Mouse (Mus musculus): ENCODE measurements around the gene Krt10.

DNA sequence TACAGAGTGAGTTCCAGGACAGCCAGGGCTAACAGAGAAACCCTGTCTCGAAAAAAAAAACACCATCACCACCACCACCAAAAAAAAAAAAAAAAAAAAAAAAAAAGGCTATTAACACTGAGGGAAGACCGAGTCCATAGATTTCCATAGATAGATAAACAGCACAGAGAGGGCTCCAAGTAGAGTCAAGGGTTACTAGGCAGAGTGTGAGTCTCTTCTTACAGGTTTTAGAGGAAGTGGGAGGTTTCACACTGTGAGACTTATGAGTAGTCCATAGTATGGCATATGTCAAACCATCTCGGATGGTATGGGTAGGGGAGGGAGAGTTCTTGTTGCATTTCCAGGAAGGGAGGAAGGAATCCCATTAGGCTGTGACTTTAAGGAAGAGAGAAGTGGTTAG is 8.9 kb upstream of the Krt10 start:
- TF ChIP-seq TAL1 (IDR thresholded peaks at IDR 0.05; ENCODE audit: low read length) (no peak), SMC3 (IDR thresholded peaks at IDR 0.05; ENCODE audit: low read depth, low read length) (no peak), BHLHE40 (IDR thresholded peaks at IDR 0.05; ENCODE audit: borderline replicate concordance, low read depth, low read length) (no peak), CTCF (IDR thresholded peaks at IDR 0.05 in 2 of 3, conservative IDR thresholded peaks at IDR 0.05 in 1 of 3; ENCODE audit: control insufficient read depth in 1 of 3, insufficient read depth in 1 of 3, low read depth in 2 of 3, low read length in 3 of 3, poor library complexity in 1 of 3, severe bottlenecking in 1 of 3) (no peak), MAFK (IDR thresholded peaks at IDR 0.05; ENCODE audit: borderline replicate concordance, low read depth, low read length) (no peak), POLR2A (IDR thresholded peaks at IDR 0.05; ENCODE audit: control insufficient read depth in 1 of 2, insufficient read depth in 1 of 2, low read depth in 1 of 2, low read length in 2 of 2, poor library complexity in 1 of 2) (no peak; a peak in 1 of 4 replicates), GATA1 (IDR thresholded peaks at IDR 0.05; ENCODE audit: low read depth, low read length) (peak; percentile 55)

All from MEL (cell line).